Mouse (Mus musculus) lung, embryonic 15.5 days (tissue): ENCODE measurements around the gene Gm21719. TPM values are rescaled to one million over a fixed set of nuclear protein-coding genes. Genes with fewer than 3 reads are reported as not detected.
"Not testable (repeated sequence)": the region's sequence is repeated elsewhere in the genome, so short reads cannot be mapped to it uniquely, and the experiment has no call there.

ENCODE experiments used
- ATAC-seq: fragments of 200-750 bp; cut with Nextera tagmentation; 2 replicates; pipeline ENCODE4 v1.8.0; 2017; ENCODE audit warnings: moderate number of reproducible peaks, borderline replicate concordance; ENCODE audit not compliant: low FRiP score, low TSS enrichment; ENCODE audit errors: extremely low read depth
- H3K27ac ChIP-seq: fragments of 300-500 bp; sonication (generic); 2 replicates; pipeline ENCODE4 v1.5.1; 2015; ENCODE audit warnings: moderate library complexity, mild to moderate bottlenecking, inconsistent platforms
- H3K27me3 ChIP-seq: fragments of 300-500 bp; sonication (generic); 2 replicates; pipeline ENCODE4 v1.6.1; 2015; ENCODE audit warnings: inconsistent platforms
- H3K36me3 ChIP-seq: fragments of 300-500 bp; sonication (generic); 2 replicates; pipeline ENCODE4 v1.6.1; 2015; ENCODE audit warnings: inconsistent platforms
- H3K4me1 ChIP-seq: fragments of 300-500 bp; sonication (generic); 2 replicates; pipeline ENCODE4 v1.6.1; 2015; ENCODE audit warnings: inconsistent platforms
- H3K4me2 ChIP-seq: fragments of 300-500 bp; sonication (generic); 2 replicates; pipeline ENCODE4 v1.6.1; 2015; ENCODE audit warnings: inconsistent platforms, mild to moderate bottlenecking, moderate library complexity
- H3K4me3 ChIP-seq: fragments of 300-500 bp; sonication (generic); 2 replicates; pipeline ENCODE4 v1.5.1; 2015; ENCODE audit warnings: mild to moderate bottlenecking, inconsistent platforms
- H3K9ac ChIP-seq: fragments of 300-500 bp; sonication (generic); 2 replicates; pipeline ENCODE4 v1.6.1; 2015; ENCODE audit warnings: inconsistent platforms
- H3K9me3 ChIP-seq: fragments of 300-500 bp; sonication (generic); 2 replicates; pipeline ENCODE4 v1.6.1; 2016; ENCODE audit warnings: inconsistent platforms
- WGBS: fragments of 180-500 bp; shearing (Covaris S2); methylation state at CpG from one replicate; pipeline ENCODE4 v1.1.7; 2015; 5-methylcytosine and 5-hydroxymethylcytosine counted together
- polyA plus RNA-seq: library from polyadenylated mRNA; unstranded; fragments of >200 nt; fragmentation: Nextera tagmentation; extraction: Ambion mirVana; gene quantifications from 2 replicates; pipeline ENCODE4 v1.2.1, GENCODE M21; 2015

Gm21719 gene
- not detected in 2 replicates for polyA plus RNA-seq

DNA sequence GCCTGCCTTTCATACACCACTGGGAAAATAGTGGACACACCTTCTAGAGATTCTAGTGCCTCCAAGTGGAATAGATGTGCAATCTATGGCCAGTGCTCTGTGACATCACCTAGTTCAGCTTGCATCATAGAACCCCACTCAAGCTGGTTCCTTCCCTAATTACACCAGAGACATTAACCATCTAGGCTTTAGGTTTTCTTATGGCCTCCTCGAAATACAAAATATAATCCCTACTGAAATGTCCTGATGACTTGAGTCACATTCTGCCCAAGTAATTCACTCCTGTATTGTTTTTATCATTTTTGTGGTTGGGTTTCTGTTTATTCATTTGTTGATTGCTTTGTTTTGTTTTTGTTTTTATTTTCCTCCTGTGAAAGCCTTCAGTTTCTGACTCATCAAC, at the start of gene Gm21719:
Gene Gm21719, minus strand, starts transcription at position 101 of the 400 bp plus-strand sequence.
- H3K9ac ChIP-seq, H3K4me1 ChIP-seq, H3K9me3 ChIP-seq, H3K27ac ChIP-seq, H3K4me3 ChIP-seq, ATAC-seq, H3K36me3 ChIP-seq, H3K4me2 ChIP-seq, H3K27me3 ChIP-seq: not testable (repeated sequence)
- 44% methylated on average over 1 of the region's 1 CpGs for WGBS

Other genes with a start within 250 kb of the Gm21719 start
- not detected in 2 replicates for gene Gm28919, start 99.3 kb downstream of the Gm21719 start, polyA plus RNA-seq
- gene Gm20830, start 235.4 kb upstream of the Gm21719 start, polyA plus RNA-seq, result not detected in 2 replicates